Mouse (Mus musculus) myocyte (in vitro differentiated cells): Measurements from ENCODE around the gene Fhl2. TPM values are rescaled to one million over a fixed set of nuclear protein-coding genes. Genes with fewer than 3 reads are reported as not detected.

Source experiments
- H3K27me3 ChIP-seq: one replicate; pipeline ENCODE4 v1.6.1; 2011; ENCODE audit not compliant: control insufficient read depth, insufficient read depth, insufficient read length
- H3K36me3 ChIP-seq: one replicate; pipeline ENCODE4 v1.6.1; 2011; ENCODE audit not compliant: control insufficient read depth, insufficient read depth
- H3K4me2 ChIP-seq: one replicate; pipeline ENCODE4 v1.6.1; 2011; ENCODE audit warnings: low read depth, control low read depth
- H3K4me3 ChIP-seq: one replicate; pipeline ENCODE4 v1.5.1; 2011; ENCODE audit warnings: mild to moderate bottlenecking, control low read depth, moderate library complexity
- H3K79me2 ChIP-seq: one replicate; pipeline ENCODE4 v1.6.1; 2011; ENCODE audit not compliant: control insufficient read depth, insufficient read depth
- H3ac ChIP-seq: one replicate; pipeline ENCODE4 v1.6.1; 2011; ENCODE audit not compliant: control insufficient read depth, insufficient read length
- CEBPB ChIP-seq: IDR thresholded peaks from 2 replicates; pipeline ENCODE4 v1.6.1; 2011; ENCODE audit warnings: mild to moderate bottlenecking, moderate library complexity; ENCODE audit not compliant: poor library complexity, insufficient read depth, severe bottlenecking
- E2F4 ChIP-seq: IDR thresholded peaks from one replicate; pipeline ENCODE4 v1.6.1; 2011; ENCODE audit warnings: mild to moderate bottlenecking, control low read depth, moderate library complexity; ENCODE audit not compliant: insufficient read depth
- MAX ChIP-seq: IDR thresholded peaks from one replicate; pipeline ENCODE4 v1.6.1; 2011; ENCODE audit warnings: low read depth, mild to moderate bottlenecking, control low read depth
- MYOD1 ChIP-seq, 3 experiments: IDR thresholded peaks; one replicate each; pipeline ENCODE4 v1.6.1; 2011; ENCODE audit warnings: control low read depth in 2 of 3, low read depth in 2 of 3, mild to moderate bottlenecking in 2 of 3, moderate library complexity in 1 of 3; ENCODE audit not compliant: insufficient read length in 2 of 3, control insufficient read depth in 1 of 3
- MYOG ChIP-seq, 3 experiments: IDR thresholded peaks; one replicate each; pipeline ENCODE4 v1.6.1; 2011; ENCODE audit warnings: control low read depth in 2 of 3, low read depth in 2 of 3, mild to moderate bottlenecking in 2 of 3; ENCODE audit not compliant: insufficient read length in 2 of 3, control insufficient read depth in 1 of 3, insufficient read depth in 1 of 3
- POLR2A ChIP-seq: IDR thresholded peaks from one replicate; pipeline ENCODE4 v1.6.1; 2011; ENCODE audit warnings: low read depth, mild to moderate bottlenecking, control low read depth, moderate library complexity; ENCODE audit not compliant: insufficient read length
- POLR2AphosphoS2 ChIP-seq: IDR thresholded peaks from one replicate; pipeline ENCODE4 v1.6.1; 2011; ENCODE audit warnings: low read depth, control low read depth; ENCODE audit not compliant: insufficient read length
- REST ChIP-seq: IDR thresholded peaks from one replicate; pipeline ENCODE4 v1.6.1; 2011; ENCODE audit warnings: mild to moderate bottlenecking, control low read depth, moderate library complexity; ENCODE audit not compliant: insufficient read depth, insufficient read length
- SRF ChIP-seq: IDR thresholded peaks from one replicate; pipeline ENCODE4 v1.6.1; 2011; ENCODE audit warnings: low read depth; ENCODE audit not compliant: control insufficient read depth, insufficient read length
- TCF12 ChIP-seq: IDR thresholded peaks from one replicate; pipeline ENCODE4 v1.6.1; 2011; ENCODE audit warnings: mild to moderate bottlenecking, control low read depth; ENCODE audit not compliant: poor library complexity, insufficient read depth, severe bottlenecking
- TCF3 ChIP-seq: IDR thresholded peaks from one replicate; pipeline ENCODE4 v1.6.1; 2011; ENCODE audit warnings: low read depth, control low read depth; ENCODE audit not compliant: insufficient read length
- USF1 ChIP-seq: IDR thresholded peaks from one replicate; pipeline ENCODE4 v1.6.1; 2011; ENCODE audit warnings: low read depth, mild to moderate bottlenecking, control low read depth, moderate library complexity
- polyA plus RNA-seq: library from polyadenylated mRNA; unstranded; fragments of >200 nt; fragmentation: generic; extraction: Trizol; gene quantifications from one replicate; pipeline ENCODE4 v1.2.1, GENCODE M21; 2012; ENCODE audit warnings: missing spikeins

Fhl2 gene
- polyA plus RNA-seq, 1 experiment = 58.2 TPM

DNA sequence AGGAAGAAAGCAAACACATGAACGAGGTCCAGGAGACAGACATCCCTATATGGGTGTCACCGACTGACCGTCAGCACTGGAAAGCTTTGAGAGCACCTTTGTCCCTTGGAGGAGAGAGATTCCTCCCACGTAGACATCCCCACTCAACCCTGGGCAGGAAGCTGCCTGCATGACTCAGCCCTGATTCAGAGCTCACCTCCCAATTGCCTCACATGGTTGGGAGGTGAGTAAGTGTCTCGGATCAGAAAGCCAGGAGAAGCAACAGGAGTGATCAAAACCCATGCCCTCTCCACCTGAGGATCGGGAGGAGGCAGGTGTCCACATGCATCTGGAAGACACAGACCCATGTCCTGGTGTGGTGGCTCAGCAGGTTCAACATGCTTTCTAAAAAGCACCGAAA lies 28.2 kb downstream of the Fhl2 start:
- TF ChIP-seq POLR2A (no peak), TCF12 (no peak), MAX (no peak), SRF (peak; percentile 43), CEBPB (peak; percentile 61; the same call in 1 of the 2 replicates), MYOG (IDR thresholded peaks at IDR 0.05; ENCODE audit: control insufficient read depth in 1 of 3, insufficient read depth in 1 of 3, insufficient read length in 2 of 3, low read depth in 2 of 3) (no peak), E2F4 (no peak), TCF3 (no peak), REST (no peak), MYOD1 (IDR thresholded peaks at IDR 0.05; ENCODE audit: control insufficient read depth in 1 of 3, insufficient read length in 2 of 3, low read depth in 2 of 3) (peak in 1 of 3 experiments; percentile 1), USF1 (peak; percentile 7), POLR2AphosphoS2 (no peak)
- H3K36me3 ChIP-seq = no peaks in the 10 kb centered on the region
- H3K27me3 ChIP-seq = no peaks in the 10 kb centered on the region
- H3K79me2 ChIP-seq = no peaks in the 10 kb centered on the region
- no peak overlapping the region for H3K4me3 ChIP-seq
- no peak overlapping the region for H3ac ChIP-seq
- H3K4me2 ChIP-seq = peak overlapping the region; percentile 77

DNA sequence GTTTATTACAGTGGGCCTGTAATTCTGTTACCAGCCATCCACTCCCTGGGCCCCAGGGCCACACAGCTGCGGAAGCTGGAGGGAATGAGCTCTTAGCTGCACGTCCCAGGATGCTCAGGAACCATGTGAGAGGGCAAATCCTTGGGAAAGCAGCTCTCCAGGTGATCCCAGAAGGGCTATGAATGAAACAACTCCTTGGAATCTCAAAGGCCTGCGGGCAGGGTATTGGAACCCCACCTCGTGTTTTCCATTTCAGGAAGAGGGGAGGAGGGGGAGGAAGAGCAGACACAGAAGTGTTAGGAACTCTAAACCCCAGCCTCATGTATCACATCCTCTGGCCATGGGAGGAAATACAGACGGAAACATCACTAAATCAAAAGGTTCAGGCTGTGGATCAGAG lies 28.8 kb downstream of the Fhl2 start:
- peak overlapping the region; percentile 77 for H3K4me2 ChIP-seq
- H3K27me3 ChIP-seq = no peaks in the 10 kb centered on the region
- peaks cover 6% of the 10 kb centered on the region for H3K79me2 ChIP-seq
- H3K4me3 ChIP-seq = no peak overlapping the region
- no peaks in the 10 kb centered on the region for H3K36me3 ChIP-seq
- no peak for TF ChIP-seq MAX
- no peak for TF ChIP-seq TCF3
- TF ChIP-seq SRF = no peak
- no peak for TF ChIP-seq USF1
- no peak for TF ChIP-seq POLR2A
- no peak for TF ChIP-seq E2F4
- TF ChIP-seq POLR2AphosphoS2 = no peak
- TF ChIP-seq MYOG (IDR thresholded peaks at IDR 0.05; ENCODE audit: control insufficient read depth in 1 of 3, insufficient read depth in 1 of 3, insufficient read length in 2 of 3, low read depth in 2 of 3) = no peak
- TF ChIP-seq MYOD1 (IDR thresholded peaks at IDR 0.05; ENCODE audit: control insufficient read depth in 1 of 3, insufficient read length in 2 of 3, low read depth in 2 of 3) = no peak
- no peak for TF ChIP-seq REST
- no peak for TF ChIP-seq CEBPB
- no peak for TF ChIP-seq TCF12
- H3ac ChIP-seq = no peak overlapping the region

DNA sequence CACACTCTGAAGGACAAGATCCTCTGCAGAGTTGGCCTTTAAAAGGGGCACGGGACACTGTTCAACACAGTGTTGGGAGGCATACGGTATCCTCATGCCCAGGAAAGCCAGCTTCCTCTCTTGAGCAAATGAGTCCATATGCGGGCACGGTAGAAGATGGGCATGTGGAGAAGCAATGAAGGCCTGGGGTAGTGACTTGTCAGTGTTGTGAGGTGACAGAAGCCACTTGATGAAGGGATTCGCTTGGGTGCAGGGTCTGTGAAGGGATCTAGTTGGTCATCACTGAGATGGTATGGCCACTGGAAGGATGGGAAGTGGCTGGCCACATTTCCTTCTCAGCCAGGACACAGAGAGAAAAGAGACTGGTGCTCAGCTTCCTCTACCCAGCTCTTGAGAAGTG lies 32.2 kb downstream of the Fhl2 start:
- Histone ChIP-seq H3K27me3 (no peaks in the 10 kb centered on the region), H3K79me2 (peaks cover 39% of the 10 kb centered on the region), H3K4me2 (no peak overlapping the region), H3K4me3 (peak overlapping the region; percentile 74), H3K36me3 (no peaks in the 10 kb centered on the region), H3ac (no peak overlapping the region)
- TF ChIP-seq TCF3 (no peak), POLR2AphosphoS2 (no peak), USF1 (no peak), CEBPB (no peak), E2F4 (no peak), TCF12 (no peak)

DNA sequence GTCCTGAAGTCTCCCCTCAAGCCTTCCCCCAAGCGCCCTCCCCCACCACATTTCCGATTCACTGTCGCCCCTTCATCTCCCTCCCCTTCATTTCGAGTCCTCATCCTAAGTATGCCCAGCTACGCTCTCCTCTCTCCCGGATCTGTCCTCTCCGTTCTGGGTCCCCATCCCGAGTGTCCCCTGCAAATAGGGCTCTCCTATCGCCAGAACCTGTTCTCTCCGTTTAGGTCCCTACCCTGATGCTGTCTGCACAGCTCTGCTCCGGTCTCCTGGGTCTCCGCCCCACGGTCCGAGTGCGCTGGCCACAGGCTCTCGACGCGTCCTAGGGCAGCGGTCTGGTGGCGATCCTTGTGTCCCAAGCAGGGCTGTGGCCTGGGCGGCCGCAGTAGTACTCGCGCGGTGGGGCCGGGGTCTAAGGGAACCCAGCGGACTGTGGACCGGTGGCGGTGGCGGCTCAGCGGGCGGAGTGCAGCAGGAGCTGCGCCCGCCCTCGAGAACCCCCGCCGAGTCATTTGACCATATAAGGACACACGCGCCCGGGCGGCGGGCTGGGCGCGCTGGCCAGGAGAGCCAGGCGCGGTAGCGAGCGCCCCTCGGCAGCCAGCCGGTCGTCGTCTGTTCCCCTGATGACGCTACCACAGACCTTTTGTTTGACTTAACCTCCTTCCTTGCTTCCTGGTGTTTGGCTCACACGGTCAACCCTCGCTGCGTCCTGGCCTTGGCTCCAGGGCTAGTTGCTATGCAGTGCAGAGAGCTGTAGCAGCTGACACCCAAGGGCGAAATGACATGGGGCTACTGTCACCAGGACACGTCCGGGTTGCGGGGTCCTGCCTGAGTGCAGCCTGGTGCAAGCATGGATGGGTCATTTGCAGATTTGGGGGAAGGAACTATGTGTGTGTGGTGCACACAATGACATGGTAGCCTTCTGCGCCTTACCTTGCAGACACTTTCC lies 33.0 kb downstream of the Fhl2 start:
- H3K4me2 ChIP-seq = peak overlapping the region; percentile 83
- H3K79me2 ChIP-seq = peaks cover 47% of the 10 kb centered on the region
- H3K27me3 ChIP-seq = no peaks in the 10 kb centered on the region
- peak overlapping the region; percentile 74 for H3K4me3 ChIP-seq
- TF ChIP-seq SRF (peak; percentile 99), CEBPB (no peak), MYOG (IDR thresholded peaks at IDR 0.05; ENCODE audit: control insufficient read depth in 1 of 3, insufficient read depth in 1 of 3, insufficient read length in 2 of 3, low read depth in 2 of 3) (peak in 1 of 3 experiments; percentile 34), POLR2AphosphoS2 (peak; percentile 62), POLR2A (peak; percentile 71), MAX (no peak)
- H3ac ChIP-seq = peak overlapping the region; percentile 46
- no peaks in the 10 kb centered on the region for H3K36me3 ChIP-seq
